ENCODE assay signal across 16 mouse cellular contexts in genomic region chr13:95595411-95595810, GRCm38 (mm10). TPM values are rescaled to one million over a fixed set of nuclear protein-coding genes. Genes with fewer than 3 reads are reported as not detected.
DNase-seq lines count a peak whose midpoint lies in the region; ATAC-seq and TF ChIP-seq lines count a peak whose summit lies in the region.
"Had no signal": no experiment of that assay in that cellular context is flagged by ENCODE, and none has a peak within 500 bp of the region (broad histone marks: within the 10 kb centered on the region; RNA-seq: fewer than 3 reads in every experiment).

No protein-coding gene starts in this region.

- DNase-seq in adrenal gland, postnatal 10 days: peak; percentile 36
- no peak for DNase-seq in adrenal gland, postnatal 14 days
- no peak for DNase-seq in lung, adult 2 months
- peak; percentile 35 to 49 for DNase-seq in heart, postnatal 36 days
- DNase-seq: cerebellum, adult 11 months; gastrocnemius, postnatal 36 days; kidney, postnatal 36 days; right cerebral cortex, postnatal 25 days had no signal

- intact Hi-C loops in heart, postnatal 36 days (cut with DNase I): no loop called here

- no peak for TF ChIP-seq POLR2A in lung, adult 2 months (IDR thresholded peaks at IDR 0.05; ENCODE audit: borderline replicate concordance, extremely low read depth, low read depth, low read length)
- TF ChIP-seq POLR2A in myocyte (IDR thresholded peaks at IDR 0.05; ENCODE audit: insufficient read length, low read depth): no peak

- no peak overlapping the region for H3K4me3 ChIP-seq in lung, embryonic 15.5 days
- H3K4me3 ChIP-seq in lung, adult 2 months (replicated peaks; ENCODE audit: extremely low read depth, low read depth, low read length): no peak overlapping the region
- no peak overlapping the region for H3K4me3 ChIP-seq in myocyte
- H3K4me3 ChIP-seq in forebrain, embryonic 13.5 days: no peak overlapping the region
- H3K4me3 ChIP-seq: embryonic facial prominence, embryonic 12.5 days; hindbrain, embryonic 13.5 days had no signal

- no peaks in the 10 kb centered on the region for H3K9me3 ChIP-seq in lung, embryonic 15.5 days
- no peaks in the 10 kb centered on the region for H3K9me3 ChIP-seq in forebrain, embryonic 13.5 days (replicated peaks)
- H3K9me3 ChIP-seq: embryonic facial prominence, embryonic 12.5 days; hindbrain, embryonic 13.5 days had no signal

- no peaks in the 10 kb centered on the region for H3K36me3 ChIP-seq in lung, embryonic 15.5 days
- H3K36me3 ChIP-seq in myocyte (ENCODE audit: control insufficient read depth, insufficient read depth): no peaks in the 10 kb centered on the region
- peaks cover 8% of the 10 kb centered on the region for H3K36me3 ChIP-seq in forebrain, embryonic 13.5 days (ENCODE audit: poor library complexity, severe bottlenecking)
- H3K36me3 ChIP-seq: embryonic facial prominence, embryonic 12.5 days; hindbrain, embryonic 13.5 days had no signal

- H3K79me2 ChIP-seq in myocyte (ENCODE audit: control insufficient read depth, insufficient read depth): no peaks in the 10 kb centered on the region

- no peaks in the 10 kb centered on the region for H3K27me3 ChIP-seq in lung, embryonic 15.5 days
- H3K27me3 ChIP-seq in myocyte (ENCODE audit: control insufficient read depth, insufficient read depth, insufficient read length): no peaks in the 10 kb centered on the region
- H3K27me3 ChIP-seq in forebrain, embryonic 13.5 days: no peaks in the 10 kb centered on the region
- H3K27me3 ChIP-seq: embryonic facial prominence, embryonic 12.5 days; hindbrain, embryonic 13.5 days had no signal

- 53% methylated on average over 7 of the region's 7 CpGs for WGBS in lung, embryonic 15.5 days
- WGBS in lung, adult 2 months: 60% methylated on average over 7 of the region's 7 CpGs
- 91% methylated on average over 7 of the region's 7 CpGs for WGBS in forebrain, embryonic 13.5 days

- no peak overlapping the region for H3K27ac ChIP-seq in lung, embryonic 15.5 days
- H3K27ac ChIP-seq in forebrain, embryonic 13.5 days: no peak overlapping the region
- H3K27ac ChIP-seq: embryonic facial prominence, embryonic 12.5 days; hindbrain, embryonic 13.5 days had no signal

- TF ChIP-seq CTCF in lung, adult 2 months (IDR thresholded peaks at IDR 0.05; ENCODE audit: insufficient read depth, low read length): no peak

- no peak overlapping the region for H3K4me2 ChIP-seq in lung, embryonic 15.5 days
- H3K4me2 ChIP-seq in myocyte (ENCODE audit: low read depth): no peak overlapping the region
- H3K4me2 ChIP-seq in forebrain, embryonic 13.5 days: no peak overlapping the region
- H3K4me2 ChIP-seq: embryonic facial prominence, embryonic 12.5 days; hindbrain, embryonic 13.5 days had no signal

- peaks cover 5% of the 10 kb centered on the region; the same call in 1 of the 2 replicates for H3K4me1 ChIP-seq in lung, embryonic 15.5 days
- H3K4me1 ChIP-seq in lung, adult 2 months (ENCODE audit: control insufficient read depth, insufficient read depth, low read length): no peaks in the 10 kb centered on the region
- H3K4me1 ChIP-seq in forebrain, embryonic 13.5 days: no peaks in the 10 kb centered on the region
- H3K4me1 ChIP-seq: embryonic facial prominence, embryonic 12.5 days; hindbrain, embryonic 13.5 days had no signal

- ATAC-seq in lung, embryonic 15.5 days (ENCODE audit: borderline replicate concordance, extremely low read depth, low FRiP score, low TSS enrichment): 0 out of 2 replicates have a peak, but pooled peaks have one; percentile 51
- ATAC-seq in granulocyte monocyte progenitor cell, adult 5-6 weeks (replicated peaks; ENCODE audit: poor library complexity, severe bottlenecking): no peak
- no peak for ATAC-seq in forebrain, embryonic 13.5 days
- ATAC-seq: intestine, embryonic 16.5 days; midbrain, embryonic 16.5 days had no signal

- H3K9ac ChIP-seq in lung, embryonic 15.5 days: no peak overlapping the region
- no peak overlapping the region for H3K9ac ChIP-seq in forebrain, embryonic 13.5 days
- H3K9ac ChIP-seq: embryonic facial prominence, embryonic 12.5 days; hindbrain, embryonic 13.5 days had no signal

- H3ac ChIP-seq in myocyte (ENCODE audit: control insufficient read depth, insufficient read length): no peak overlapping the region

TF ChIP-seq in myocyte, 11 proteins besides CTCF, POLR2A, EP300 and RAD21:
- no peak for TF ChIP-seq TCF3 (IDR thresholded peaks at IDR 0.05; ENCODE audit: insufficient read length, low read depth)
- TF ChIP-seq MYOG (IDR thresholded peaks at IDR 0.05; ENCODE audit: control insufficient read depth in 1 of 3, insufficient read depth in 1 of 3, insufficient read length in 2 of 3, low read depth in 2 of 3): no peak
- TF ChIP-seq MYOD1 (IDR thresholded peaks at IDR 0.05; ENCODE audit: control insufficient read depth in 1 of 3, insufficient read length in 2 of 3, low read depth in 2 of 3): peak in 2 of 3 experiments; percentile 53 to 68

RNA-seq across cellular contexts. Expression of gene F2r, which starts 22.9 kb away (rescaled TPM):
- total RNA-seq in adrenal gland, postnatal 10 days (2021): 10 to 100 TPM; 61.1 to 81.8 TPM
- total RNA-seq in adrenal gland, postnatal 14 days (2021): 93.1 and 98.8 TPM in 2 replicates
- polyA plus RNA-seq in lung, embryonic 15.5 days (2015; fragmentation: Nextera tagmentation; extraction: Ambion mirVana): 106 and 114 TPM in 2 replicates
- 116 TPM in 2 replicates for polyA plus RNA-seq in lung, adult 2 months (2012; rRNA removed)
- 10 to 100 TPM; 20.0 to 25.3 TPM for total RNA-seq in heart, postnatal 36 days (2021)
- polyA plus RNA-seq in myocyte (2012; fragmentation: generic; extraction: Trizol): 23.6 TPM
- 0.70 and 2.6 TPM in 2 replicates for total RNA-seq in granulocyte monocyte progenitor cell, adult 5-6 weeks (2014; fragmentation: Nextera tagmentation)
- 2.1 TPM in 2 replicates for total RNA-seq in granulocyte monocyte progenitor cell, adult 5-6 weeks (2017)
- 92.3 and 95.1 TPM in 2 replicates for polyA plus RNA-seq in forebrain, embryonic 13.5 days (2015; fragmentation: Nextera tagmentation; extraction: Ambion mirVana)

Comparison
In these comparisons a context has a peak if more than half of its experiments do, and no peak if none do; other contexts are left out.
1. DNase-seq: peak in adrenal gland, postnatal 10 days (single experiment) and heart, postnatal 36 days (2 of 2); none in adrenal gland, postnatal 14 days (single experiment) and lung, adult 2 months (single experiment).
2. RNA of gene F2r, which starts 22.9 kb away (total RNA-seq): 93.1 to 98.8 TPM in adrenal gland, postnatal 14 days, 61.1 to 81.8 TPM in adrenal gland, postnatal 10 days and 20.0 to 25.3 TPM in heart, postnatal 36 days; 0.70 to 2.6 TPM in granulocyte monocyte progenitor cell, adult 5-6 weeks; every median in the first group is over 4 times any median in the second.